Mouse (Mus musculus): ENCODE measurements around the gene Golm1.
"Not testable (repeated sequence)": the region's sequence is repeated elsewhere in the genome, so short reads cannot be mapped to it uniquely, and the experiment has no call there.

DNA sequence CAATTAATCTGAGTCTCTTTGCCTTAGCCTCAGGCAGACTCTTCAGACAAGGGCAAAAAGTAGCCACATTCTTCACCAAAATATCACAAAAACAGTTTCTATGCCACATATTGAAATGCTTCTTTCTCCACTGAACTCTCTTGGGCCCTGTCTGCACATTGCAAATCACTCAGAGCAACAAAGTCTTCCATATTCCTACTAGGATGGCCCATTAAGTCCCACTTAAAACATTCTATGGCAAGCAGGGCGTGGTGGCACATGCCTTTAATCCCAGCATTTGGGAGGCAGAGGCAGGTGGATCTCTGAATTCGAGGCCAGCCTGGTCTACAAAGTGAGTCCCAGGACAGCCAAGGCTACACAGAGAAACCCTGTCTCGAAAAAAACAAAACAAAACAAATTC, 83.6 kb downstream of the Golm1 start:
- TF ChIP-seq CTCF (IDR thresholded peaks at IDR 0.05; ENCODE audit: borderline replicate concordance, insufficient read depth, low read depth, low read length); POLR2A (IDR thresholded peaks at IDR 0.05; ENCODE audit: borderline replicate concordance, insufficient read depth, low read length): not testable (repeated sequence)

Data from cerebellum, adult 2 months (tissue).